Mouse (Mus musculus) small intestine, adult 2 months (tissue): ENCODE measurements around the gene Otub1. TPM values are rescaled to one million over a fixed set of nuclear protein-coding genes. Genes with fewer than 3 reads are reported as not detected.

Experiments
- H3K27ac ChIP-seq: fragments of 200-500 bp; 2 replicates; pipeline ENCODE4 v1.5.1; 2012; ENCODE audit warnings: low read depth, low read length, control low read depth, inconsistent platforms; ENCODE audit not compliant: insufficient read depth
- H3K27me3 ChIP-seq: fragments of 200-500 bp; 2 replicates; pipeline ENCODE4 v1.6.1; 2012; ENCODE audit warnings: mild to moderate bottlenecking, moderate library complexity, low read length, inconsistent platforms; ENCODE audit not compliant: control insufficient read depth, insufficient read depth
- H3K36me3 ChIP-seq: fragments of 200-500 bp; 2 replicates; pipeline ENCODE4 v1.6.1; 2012; ENCODE audit warnings: mild to moderate bottlenecking, low read length, control low read depth, inconsistent platforms; ENCODE audit not compliant: control insufficient read depth, insufficient read depth
- H3K4me1 ChIP-seq: fragments of 200-500 bp; 2 replicates; pipeline ENCODE4 v1.6.1; 2012; ENCODE audit warnings: low read length, inconsistent platforms, mixed read lengths; ENCODE audit not compliant: control insufficient read depth, insufficient read depth, insufficient read length
- H3K4me3 ChIP-seq: fragments of 200-500 bp; 2 replicates; pipeline ENCODE4 v1.5.1; 2012; ENCODE audit warnings: low read depth, mild to moderate bottlenecking, control low read depth, inconsistent platforms, low read length, moderate library complexity
- CTCF ChIP-seq: fragments of 200-500 bp; IDR thresholded peaks from 2 replicates; pipeline ENCODE4 v1.5.1; 2012; ENCODE audit warnings: low read depth, mild to moderate bottlenecking, control low read depth, inconsistent platforms, low read length, moderate library complexity, mixed read lengths; ENCODE audit not compliant: insufficient replicate concordance, insufficient read length; ENCODE audit errors: extremely low read depth
- POLR2A ChIP-seq: fragments of 200-500 bp; IDR thresholded peaks from 2 replicates; pipeline ENCODE4 v1.6.1; 2012; ENCODE audit warnings: low read depth, mild to moderate bottlenecking, control low read depth, inconsistent platforms, low read length, moderate library complexity
- WGBS: fragments of 180-500 bp; shearing (Covaris S2); methylation state at CpG from one replicate; pipeline ENCODE4 v1.1.7; 2018; 5-methylcytosine and 5-hydroxymethylcytosine counted together
- polyA plus RNA-seq: library from polyadenylated mRNA; depleted of rRNA; stranded (reverse); fragments of >200 nt; gene quantifications from 2 replicates; pipeline ENCODE4 v1.2.3, GENCODE M21; 2012

Otub1 gene
- polyA plus RNA-seq, 1 experiment, result 113 TPM

DNA sequence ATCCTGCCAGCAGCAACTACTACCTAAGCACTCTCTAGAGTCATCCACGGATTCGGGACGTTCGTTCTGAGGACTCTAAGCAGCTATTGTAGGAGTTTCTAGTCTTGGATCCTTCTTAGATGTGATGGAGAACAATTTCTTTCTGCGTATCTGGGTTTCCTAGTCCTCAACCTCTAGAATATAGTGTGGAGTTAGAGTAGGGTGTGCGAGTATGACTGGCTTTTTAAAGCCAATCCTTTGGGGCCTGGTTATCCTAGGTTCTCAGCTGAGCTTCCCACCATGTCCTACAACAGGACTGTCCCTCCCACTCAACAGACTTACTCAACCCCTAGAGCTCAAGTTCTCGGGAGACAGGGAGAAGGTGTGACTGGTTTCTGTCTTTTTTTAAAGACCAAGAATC lies 790 bp downstream of the Otub1 start:
- WGBS, result 20% methylated on average over 7 of the region's 7 CpGs
- peak overlapping the region; percentile 88 for H3K4me3 ChIP-seq

DNA sequence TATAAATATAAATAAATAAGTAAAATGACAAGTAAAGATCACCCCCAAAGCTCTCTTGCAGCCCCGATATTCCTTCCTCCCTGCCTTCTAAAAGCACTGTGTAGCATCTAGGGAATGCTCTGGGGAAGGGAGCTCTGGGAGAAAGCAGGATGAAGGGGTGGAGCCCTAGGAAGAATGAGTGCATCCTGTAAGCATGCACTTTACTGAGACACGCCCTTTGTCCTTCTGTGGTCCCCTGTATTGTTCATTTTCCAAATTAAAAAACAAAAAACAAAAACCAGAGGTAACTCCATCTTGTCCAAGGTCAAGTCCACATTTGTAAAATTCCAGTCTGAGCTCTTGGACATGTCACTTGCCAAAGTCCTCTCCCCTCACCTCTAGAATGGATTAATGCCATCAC lies 1.2 kb downstream of the Otub1 start:
- TF ChIP-seq POLR2A (no peak), CTCF (no peak)
- H3K27ac ChIP-seq, result peak overlapping the region; percentile 62; the same call in 1 of the 2 replicates
- H3K4me1 ChIP-seq, result peaks cover 15% of the 10 kb centered on the region
- peaks cover 35% of the 10 kb centered on the region for H3K36me3 ChIP-seq
- WGBS, result 62% methylated on average over 2 of the region's 2 CpGs
- H3K27me3 ChIP-seq, result no peaks in the 10 kb centered on the region
- H3K4me3 ChIP-seq, result no peak overlapping the region

More for the DNA sequence above, 790 bp downstream of the Otub1 start:
- peaks cover 31% of the 10 kb centered on the region for H3K36me3 ChIP-seq
- H3K27ac ChIP-seq, result peak overlapping the region; percentile 62
- no peaks in the 10 kb centered on the region for H3K27me3 ChIP-seq
- H3K4me1 ChIP-seq, result peaks cover 15% of the 10 kb centered on the region
- no peak for TF ChIP-seq CTCF
- TF ChIP-seq POLR2A, result no peak

GRCm38 (mm10) chr19:7200427-7200826 lies 5.7 kb downstream of the Otub1 start:
- Histone ChIP-seq H3K4me1 (peaks cover 13% of the 10 kb centered on the region), H3K4me3 (no peak overlapping the region), H3K36me3 (peaks cover 62% of the 10 kb centered on the region), H3K27ac (no peak overlapping the region), H3K27me3 (no peaks in the 10 kb centered on the region)
- TF ChIP-seq POLR2A, result no peak
- no peak for TF ChIP-seq CTCF
- WGBS, result 48% methylated on average over 1 of the region's 1 CpGs

- 92% methylated on average over 13 of the region's 13 CpGs for WGBS
- peaks cover 6% of the 10 kb centered on the region for H3K4me1 ChIP-seq
- H3K36me3 ChIP-seq, result peaks cover 62% of the 10 kb centered on the region
- no peak overlapping the region for H3K27ac ChIP-seq
- H3K4me3 ChIP-seq, result no peak overlapping the region
- TF ChIP-seq POLR2A (no peak), CTCF (no peak)
- no peaks in the 10 kb centered on the region for H3K27me3 ChIP-seq
Observed at GRCm38 (mm10) chr19:7199089-7199488, 7.0 kb downstream of the Otub1 start.

DNA sequence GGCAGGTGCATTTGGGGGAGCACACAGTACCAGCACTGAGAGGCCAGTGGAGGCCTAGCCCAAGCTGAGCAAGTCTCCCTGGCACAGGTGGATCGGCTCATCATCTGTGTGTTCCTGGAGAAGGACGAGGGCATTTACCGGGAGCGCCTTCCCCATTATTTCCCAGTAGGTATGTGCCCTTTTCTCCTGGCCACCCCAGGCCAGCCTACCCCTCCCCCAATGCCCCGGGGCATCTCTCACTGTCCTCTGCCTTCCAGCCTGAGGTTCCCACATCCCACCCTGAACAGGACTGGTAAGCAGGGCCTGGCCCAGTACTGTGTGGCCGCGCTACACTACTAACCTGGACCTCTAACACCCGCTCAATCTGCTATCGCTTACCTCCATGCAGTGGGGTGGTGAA lies 8.7 kb downstream of the Otub1 start:
- peaks cover 48% of the 10 kb centered on the region for H3K36me3 ChIP-seq
- WGBS, result 91% methylated on average over 9 of the region's 9 CpGs

GRCm38 (mm10) chr19:7196741-7197270 lies 9.3 kb downstream of the Otub1 start:
- WGBS, result 64% methylated on average over 17 of the region's 17 CpGs
- no peaks in the 10 kb centered on the region for H3K27me3 ChIP-seq
- H3K27ac ChIP-seq, result no peak overlapping the region
- H3K4me1 ChIP-seq, result peaks cover 16% of the 10 kb centered on the region
- peaks cover 45% of the 10 kb centered on the region for H3K36me3 ChIP-seq
- no peak for TF ChIP-seq POLR2A
- TF ChIP-seq CTCF, result no peak
- no peak overlapping the region for H3K4me3 ChIP-seq

More for the DNA sequence above, 8.7 kb downstream of the Otub1 start:
- Histone ChIP-seq H3K4me1 (peaks cover 10% of the 10 kb centered on the region), H3K27me3 (no peaks in the 10 kb centered on the region), H3K27ac (no peak overlapping the region), H3K4me3 (no peak overlapping the region)
- no peak for TF ChIP-seq POLR2A
- TF ChIP-seq CTCF, result no peak

- WGBS, result 35% methylated on average over 33 of the region's 33 CpGs
- Histone ChIP-seq H3K27ac (no peak overlapping the region), H3K36me3 (peaks cover 41% of the 10 kb centered on the region), H3K4me1 (peaks cover 23% of the 10 kb centered on the region), H3K4me3 (no peak overlapping the region), H3K27me3 (no peaks in the 10 kb centered on the region)
- TF ChIP-seq CTCF, result peak; percentile 93
- no peak for TF ChIP-seq POLR2A
Observed at GRCm38 (mm10) chr19:7195900-7196728, 10.0 kb downstream of the Otub1 start.

GRCm38 (mm10) chr19:7192561-7192967 lies 13.6 kb downstream of the Otub1 start:
- WGBS, result 26% methylated on average over 2 of the region's 2 CpGs
- no peaks in the 10 kb centered on the region for H3K27me3 ChIP-seq
- H3K27ac ChIP-seq, result peak overlapping the region; percentile 90
- peaks cover 7% of the 10 kb centered on the region; the same call in 1 of the 2 replicates for H3K36me3 ChIP-seq
- no peak overlapping the region for H3K4me3 ChIP-seq
- H3K4me1 ChIP-seq, result peaks cover 48% of the 10 kb centered on the region
- TF ChIP-seq CTCF, result no peak
- TF ChIP-seq POLR2A, result no peak
